Mouse (Mus musculus) limb, embryonic 14.5 days (tissue): ENCODE data around the gene Smim14. TPM values are rescaled to one million over a fixed set of nuclear protein-coding genes. Genes with fewer than 3 reads are reported as not detected.
A peak's percentile ranks its signal among the peaks of the same experiment; 100 is the strongest.

Experiments
- ATAC-seq: fragments of 200-750 bp; cut with Nextera tagmentation; 2 replicates; pipeline ENCODE4 v1.8.0; 2017; ENCODE audit warnings: low read depth, moderate number of reproducible peaks, moderate TSS enrichment; ENCODE audit not compliant: low FRiP score
- DNase-seq: peaks from one replicate; pipeline ENCODE4 v3.0.0-alpha.2; 2015; ENCODE audit warnings: low spot score
- H3K27ac ChIP-seq: fragments of 300-500 bp; sonication (generic); replicated peaks from 2 replicates; pipeline ENCODE4 v1.5.1; 2014; ENCODE audit warnings: low read depth, mild to moderate bottlenecking, low read length, moderate library complexity, mixed read lengths
- H3K27me3 ChIP-seq: fragments of 300-500 bp; sonication (generic); 2 replicates; pipeline ENCODE4 v1.6.1; 2014; ENCODE audit warnings: low read length, mixed read lengths; ENCODE audit not compliant: control insufficient read depth, insufficient read depth
- H3K36me3 ChIP-seq: fragments of 300-500 bp; sonication (generic); 2 replicates; pipeline ENCODE4 v1.6.1; 2014; ENCODE audit warnings: mild to moderate bottlenecking, low read length, moderate library complexity, mixed read lengths; ENCODE audit not compliant: control insufficient read depth, insufficient read depth
- H3K4me1 ChIP-seq: fragments of 300-500 bp; sonication (generic); 2 replicates; pipeline ENCODE4 v1.6.1; 2014; ENCODE audit warnings: antibody characterized with exemption, low read length, mixed read lengths; ENCODE audit not compliant: control insufficient read depth, insufficient read depth
- H3K4me2 ChIP-seq: fragments of 300-500 bp; sonication (generic); replicated peaks from 2 replicates; pipeline ENCODE4 v1.6.1; 2014; ENCODE audit warnings: low read depth, mild to moderate bottlenecking, low read length, moderate library complexity; ENCODE audit not compliant: severe bottlenecking
- H3K4me3 ChIP-seq: fragments of 300-500 bp; sonication (generic); replicated peaks from 2 replicates; pipeline ENCODE4 v1.5.1; 2014; ENCODE audit warnings: low read length
- H3K9ac ChIP-seq: fragments of 300-500 bp; sonication (generic); 2 replicates; pipeline ENCODE4 v1.6.1; 2014; ENCODE audit warnings: mild to moderate bottlenecking, low read depth, low read length, moderate library complexity; ENCODE audit not compliant: severe bottlenecking
- H3K9me3 ChIP-seq: fragments of 300-500 bp; sonication (generic); 2 replicates; pipeline ENCODE4 v1.6.1; 2016; ENCODE audit warnings: low read length; ENCODE audit not compliant: control insufficient read depth
- POLR2A ChIP-seq: fragments of 200-500 bp; IDR thresholded peaks from 2 replicates; pipeline ENCODE4 v1.8.0; 2012; ENCODE audit warnings: inconsistent platforms, mild to moderate bottlenecking, moderate library complexity, borderline replicate concordance; ENCODE audit not compliant: insufficient read depth, insufficient read length; ENCODE audit errors: extremely low read depth
- WGBS: fragments of 180-500 bp; shearing (Covaris S2); extraction: QIAGEN DNeasy Blood & Tissue Kit; methylation state at CpG from one replicate; pipeline ENCODE4 v1.1.7; 2014; 5-methylcytosine and 5-hydroxymethylcytosine counted together
- polyA plus RNA-seq, 2 experiments: library from polyadenylated mRNA; depleted of rRNA in 1 of 2; stranded (reverse) in 1 of 2; unstranded in 1 of 2; fragments of >200 nt; fragmentation: Nextera tagmentation in 1 of 2; extraction: Ambion mirVana in 1 of 2; gene quantifications; 2 replicates each; pipeline versions ENCODE4 v1.2.1 to v1.2.3; 2012 to 2014

Gene Smim14
- polyA plus RNA-seq, 2 experiments: 76.7 to 138 TPM

- no peak for DNase-seq
- no peak for TF ChIP-seq POLR2A
- WGBS: 73% methylated on average over 2 of the region's 2 CpGs
- no peak overlapping the region for H3K27ac ChIP-seq
- no peak for ATAC-seq
- H3K4me3 ChIP-seq: no peak overlapping the region
- no peak overlapping the region for H3K9ac ChIP-seq
- H3K27me3 ChIP-seq: no peaks in the 10 kb centered on the region
- no peaks in the 10 kb centered on the region for H3K9me3 ChIP-seq
- peaks cover 2% of the 10 kb centered on the region; the same call in 1 of the 2 replicates for H3K36me3 ChIP-seq
- H3K4me2 ChIP-seq: no peak overlapping the region
- no peaks in the 10 kb centered on the region for H3K4me1 ChIP-seq
These were observed 61.2 kb downstream of the Smim14 start for GRCm38 (mm10) chr5:65475806-65476205.

- TF ChIP-seq POLR2A: no peak
- H3K27ac ChIP-seq: no peak overlapping the region
- H3K9me3 ChIP-seq: no peaks in the 10 kb centered on the region
- H3K27me3 ChIP-seq: no peaks in the 10 kb centered on the region
- ATAC-seq (no peak), DNase-seq (no peak)
- peaks cover 33% of the 10 kb centered on the region for H3K36me3 ChIP-seq
- no peak overlapping the region for H3K4me2 ChIP-seq
- H3K4me1 ChIP-seq: no peaks in the 10 kb centered on the region
- H3K4me3 ChIP-seq: no peak overlapping the region
- 81% methylated on average over 6 of the region's 6 CpGs for WGBS
- H3K9ac ChIP-seq: no peak overlapping the region
These were observed 67.2 kb downstream of the Smim14 start for GRCm38 (mm10) chr5:65469766-65470165.

GRCm38 (mm10) chr5:65466911-65467310 is 70.1 kb downstream of the Smim14 start:
- H3K4me2 ChIP-seq: no peak overlapping the region
- no peak for TF ChIP-seq POLR2A
- no peaks in the 10 kb centered on the region for H3K9me3 ChIP-seq
- no peak overlapping the region for H3K27ac ChIP-seq
- no peak overlapping the region for H3K4me3 ChIP-seq
- DNase-seq (no peak), ATAC-seq (no peak)
- peaks cover 35% of the 10 kb centered on the region for H3K36me3 ChIP-seq
- 64% methylated on average over 3 of the region's 3 CpGs for WGBS
- no peak overlapping the region for H3K9ac ChIP-seq
- H3K4me1 ChIP-seq: no peaks in the 10 kb centered on the region
- H3K27me3 ChIP-seq: no peaks in the 10 kb centered on the region

GRCm38 (mm10) chr5:65460361-65460760 is 76.6 kb downstream of the Smim14 start:
- no peak overlapping the region for H3K27ac ChIP-seq
- H3K9me3 ChIP-seq: no peaks in the 10 kb centered on the region
- H3K4me3 ChIP-seq: no peak overlapping the region
- no peaks in the 10 kb centered on the region for H3K27me3 ChIP-seq
- no peak for ATAC-seq
- peaks cover 18% of the 10 kb centered on the region for H3K4me1 ChIP-seq
- DNase-seq: no peak
- no peak for TF ChIP-seq POLR2A
- H3K36me3 ChIP-seq: peaks cover 14% of the 10 kb centered on the region
- H3K9ac ChIP-seq: no peak overlapping the region
- WGBS: 89% methylated on average over 14 of the region's 14 CpGs
- no peak overlapping the region for H3K4me2 ChIP-seq

- Histone ChIP-seq H3K9ac (no peak overlapping the region), H3K9me3 (no peaks in the 10 kb centered on the region), H3K27me3 (no peaks in the 10 kb centered on the region), H3K27ac (no peak overlapping the region), H3K4me1 (peaks cover 18% of the 10 kb centered on the region), H3K36me3 (peaks cover 10% of the 10 kb centered on the region), H3K4me3 (no peak overlapping the region), H3K4me2 (no peak overlapping the region)
- 93% methylated on average over 3 of the region's 3 CpGs for WGBS
- ATAC-seq (no peak), DNase-seq (no peak)
- TF ChIP-seq POLR2A: no peak
These were observed 77.5 kb downstream of the Smim14 start for GRCm38 (mm10) chr5:65459454-65459853.

- Histone ChIP-seq H3K27ac (peak overlapping the region; percentile 88), H3K4me2 (no peak overlapping the region), H3K4me3 (no peak overlapping the region), H3K9ac (0 out of 2 replicates have a peak overlapping the region, but pooled peaks have one; percentile 28), H3K4me1 (peaks cover 18% of the 10 kb centered on the region), H3K36me3 (peaks cover 9% of the 10 kb centered on the region), H3K27me3 (no peaks in the 10 kb centered on the region), H3K9me3 (no peaks in the 10 kb centered on the region)
- ATAC-seq (no peak), DNase-seq (no peak)
- 45% methylated on average over 5 of the region's 5 CpGs for WGBS
- no peak for TF ChIP-seq POLR2A
These were observed 79.1 kb downstream of the Smim14 start for GRCm38 (mm10) chr5:65457846-65458245.
